Mouse (Mus musculus) brain, embryonic 14.5 days (tissue): ENCODE measurements around the gene Alox12e. TPM values are rescaled to one million over a fixed set of nuclear protein-coding genes. Genes with fewer than 3 reads are reported as not detected.

Experiments
- DNase-seq: peaks from one replicate; pipeline ENCODE4 v3.0.0-alpha.2; 2011; ENCODE audit warnings: low read depth
- CTCF ChIP-seq: fragments of 200-500 bp; IDR thresholded peaks from 2 replicates; pipeline ENCODE4 v1.5.1; 2012; ENCODE audit warnings: inconsistent platforms, mild to moderate bottlenecking, moderate library complexity, borderline replicate concordance; ENCODE audit not compliant: insufficient read depth, insufficient read length; ENCODE audit errors: extremely low read depth
- POLR2A ChIP-seq: fragments of 200-500 bp; IDR thresholded peaks from 2 replicates; pipeline ENCODE4 v1.6.1; 2012; ENCODE audit warnings: mild to moderate bottlenecking, inconsistent platforms, borderline replicate concordance; ENCODE audit not compliant: poor library complexity, insufficient read depth, insufficient read length, severe bottlenecking; ENCODE audit errors: extremely low read depth
- polyA plus RNA-seq: library from polyadenylated mRNA; depleted of rRNA; stranded (reverse); fragments of >200 nt; gene quantifications from 2 replicates; pipeline ENCODE4 v1.2.3, GENCODE M21; 2012

Gene Alox12e
- polyA plus RNA-seq, 1 experiment: not detected

GRCm38 (mm10) chr11:70308296-70308695 is 14.1 kb downstream of the Alox12e start:
- peak; percentile 23; the same call in 1 of the 2 replicates for TF ChIP-seq CTCF
- no peak for TF ChIP-seq POLR2A
- peak; percentile 2 for DNase-seq

DNA sequence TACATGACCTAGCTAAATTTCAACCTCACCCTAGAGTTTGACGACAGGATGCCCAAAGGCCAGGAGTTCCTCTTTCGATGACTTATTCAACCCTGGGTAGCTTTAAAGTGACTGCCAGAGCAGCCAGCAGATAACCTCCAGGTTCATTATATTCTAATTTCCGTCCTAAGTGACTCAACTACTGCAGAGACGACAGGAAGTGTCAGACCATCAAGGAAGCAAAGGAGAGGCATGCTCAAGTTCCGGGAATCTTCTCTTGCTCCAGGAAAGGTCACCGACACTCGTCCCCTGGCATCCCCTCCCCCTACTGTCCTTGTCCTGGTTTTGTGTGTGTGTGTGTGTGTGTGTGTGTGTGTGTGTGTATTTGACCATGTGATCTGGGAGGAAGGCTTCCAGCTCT is 16.3 kb downstream of the Alox12e start:
- DNase-seq: no peak
- TF ChIP-seq POLR2A (no peak), CTCF (no peak)

DNA sequence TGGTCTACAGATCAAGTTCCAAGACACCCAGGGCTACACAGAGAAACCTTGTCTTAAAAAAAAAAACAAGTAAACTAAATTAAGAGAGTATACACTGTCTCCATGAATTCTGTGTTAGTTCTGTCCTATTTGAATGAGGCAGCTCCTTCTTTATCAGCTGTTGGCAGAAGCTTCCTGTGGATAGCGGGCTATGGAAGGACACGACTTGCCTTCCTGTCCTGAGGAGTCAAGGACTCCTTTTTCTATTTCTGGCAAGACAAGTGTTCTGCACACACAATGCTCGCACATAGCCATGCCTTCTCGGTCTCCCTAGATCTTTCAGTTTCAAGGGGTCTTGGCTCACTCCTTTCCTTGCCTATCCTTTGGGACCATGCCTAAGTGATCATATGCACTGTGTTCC is 20.1 kb downstream of the Alox12e start:
- DNase-seq: no peak

GRCm38 (mm10) chr11:70297836-70298454 is 24.5 kb downstream of the Alox12e start:
- no peak for DNase-seq
- TF ChIP-seq POLR2A (no peak), CTCF (no peak)

More for the DNA sequence above, 20.1 kb downstream of the Alox12e start:
- TF ChIP-seq POLR2A (no peak), CTCF (no peak)

DNA sequence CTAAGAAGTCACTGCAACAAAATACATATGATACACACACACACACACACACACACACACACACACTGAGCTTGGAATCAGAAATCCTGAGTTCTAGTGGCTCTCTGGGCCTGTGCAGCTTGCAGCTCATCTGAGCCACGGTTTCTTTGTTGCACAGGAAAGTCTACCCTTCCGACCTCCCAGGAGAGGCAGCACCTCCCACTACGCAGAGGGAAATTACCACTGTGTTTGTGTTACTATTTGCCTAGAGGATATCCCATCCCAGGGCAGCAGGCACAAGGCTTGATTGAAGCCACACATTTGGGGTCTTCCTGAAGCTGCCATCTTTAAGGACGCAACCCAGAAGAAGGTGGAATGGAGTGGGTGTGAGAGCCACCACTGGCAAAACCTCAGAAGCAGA is 25.0 kb downstream of the Alox12e start:
- TF ChIP-seq CTCF (no peak), POLR2A (no peak)
- no peak for DNase-seq

DNA sequence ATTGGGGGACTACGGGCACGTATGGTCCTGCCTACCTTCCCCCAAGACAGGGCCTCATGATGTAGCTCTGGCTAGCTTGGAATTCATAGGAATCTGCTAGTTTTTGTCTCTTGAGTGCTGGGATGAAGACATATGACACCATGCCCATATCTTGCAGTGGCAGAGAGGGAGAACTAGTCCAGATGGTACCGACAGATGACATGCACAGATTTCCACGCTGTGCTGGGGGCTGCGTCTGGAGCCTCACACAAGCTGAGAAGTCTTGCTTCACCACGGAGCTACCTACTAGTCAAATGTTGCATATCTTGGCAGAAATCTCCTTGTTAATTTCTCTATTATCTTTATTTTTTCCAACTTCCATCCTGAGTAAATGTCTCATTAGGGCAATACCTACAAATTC is 28.5 kb downstream of the Alox12e start:
- peak; percentile 67 for DNase-seq
- TF ChIP-seq POLR2A: no peak
- no peak for TF ChIP-seq CTCF

GRCm38 (mm10) chr11:70291235-70291634 is 31.2 kb downstream of the Alox12e start:
- no peak for TF ChIP-seq CTCF
- TF ChIP-seq POLR2A: no peak
- no peak for DNase-seq

DNA sequence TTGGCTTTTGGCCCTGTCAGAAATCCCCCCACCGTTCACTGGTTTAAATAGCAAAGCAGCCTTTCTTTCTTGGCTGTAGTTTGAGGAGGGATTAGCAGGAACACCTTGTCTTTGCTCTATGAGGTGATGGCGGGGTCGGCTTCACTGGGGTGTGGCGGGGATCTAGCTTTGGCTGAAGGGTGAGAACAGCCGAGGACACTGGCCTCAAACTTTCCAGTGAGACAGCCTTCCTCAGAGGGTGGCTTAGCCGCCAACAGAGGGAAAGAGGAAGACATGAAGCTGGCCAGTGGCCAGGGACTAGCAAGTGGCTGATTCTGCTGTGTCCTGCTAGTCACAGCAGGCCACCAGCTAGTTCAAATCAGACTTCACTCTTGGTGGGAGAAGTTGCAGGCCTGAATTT is 33.2 kb downstream of the Alox12e start:
- peak; percentile 11 for DNase-seq
- TF ChIP-seq CTCF (no peak), POLR2A (no peak)

DNA sequence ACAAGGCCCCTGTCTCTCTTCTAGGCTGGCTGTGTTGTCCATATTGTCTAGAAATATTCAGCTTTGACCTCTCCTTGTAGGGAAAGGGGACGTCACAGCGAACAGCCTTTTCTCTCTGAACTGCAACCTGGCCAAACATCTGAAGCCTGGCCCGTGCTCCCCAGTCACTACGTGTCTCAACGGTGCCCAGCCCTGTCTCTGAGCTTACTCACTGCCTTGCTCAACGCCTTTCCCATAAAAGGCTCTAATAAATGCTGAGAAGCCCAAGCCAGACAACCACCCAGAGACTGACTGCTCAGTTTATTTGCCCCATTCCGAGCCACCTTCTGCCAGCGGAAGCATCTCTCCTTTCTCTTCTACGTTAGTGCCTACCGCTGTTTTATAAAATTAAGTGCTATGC is 34.3 kb downstream of the Alox12e start:
- no peak for DNase-seq
- no peak for TF ChIP-seq POLR2A
- no peak for TF ChIP-seq CTCF

- no peak for DNase-seq
- TF ChIP-seq POLR2A (no peak), CTCF (no peak)
These were observed 36.7 kb downstream of the Alox12e start for GRCm38 (mm10) chr11:70285686-70286085.

DNA sequence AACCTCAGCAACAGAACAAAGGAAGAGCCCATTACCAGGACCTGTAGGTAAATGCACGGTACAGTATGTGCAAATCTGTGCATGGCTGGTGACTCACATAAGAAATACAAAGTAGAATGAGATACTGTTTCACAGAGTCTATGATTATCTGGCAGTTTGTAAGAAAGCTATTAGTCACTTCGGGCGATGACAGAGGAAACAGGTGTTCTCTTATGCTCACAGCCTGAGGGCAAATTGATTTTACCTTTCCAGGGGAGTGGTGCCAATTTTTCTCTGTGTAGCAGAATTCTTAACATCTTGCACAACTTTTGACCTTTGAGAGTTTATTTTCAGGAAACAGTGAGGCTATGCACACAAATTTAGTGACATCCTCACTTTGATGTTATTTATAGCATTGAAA is 37.7 kb downstream of the Alox12e start:
- no peak for TF ChIP-seq CTCF
- TF ChIP-seq POLR2A: no peak
- no peak for DNase-seq

GRCm38 (mm10) chr11:70283666-70284065 is 38.8 kb downstream of the Alox12e start:
- no peak for TF ChIP-seq CTCF
- TF ChIP-seq POLR2A: no peak
- no peak for DNase-seq

GRCm38 (mm10) chr11:70280441-70280840 is 42.0 kb downstream of the Alox12e start:
- TF ChIP-seq CTCF: no peak
- no peak for TF ChIP-seq POLR2A
- DNase-seq: peak; percentile 33

- no peak for TF ChIP-seq CTCF
- no peak for TF ChIP-seq POLR2A
- no peak for DNase-seq
These were observed 43.5 kb downstream of the Alox12e start for GRCm38 (mm10) chr11:70278961-70279360.
